Mouse (Mus musculus) R1 (cell line): ENCODE measurements at regions not wholly inside any gene's neighbourhood (a gene's known extent, or its start where the extent isn't known, plus 50 kb on each side); places are given as distances from the start of the nearest gene placed in this dataset.
A peak's percentile ranks its signal among the peaks of the same experiment; 100 is the strongest.

Experiments used
- DNase-seq: peaks from one replicate; pipeline ENCODE4 v3.0.0-alpha.2; 2018; ENCODE audit warnings: low read depth, low spot score

- DNase-seq, result no peak
These were observed 176.1 kb upstream of the Usp25 start for GRCm38 (mm10) chr16:76837450-76837849.

DNA sequence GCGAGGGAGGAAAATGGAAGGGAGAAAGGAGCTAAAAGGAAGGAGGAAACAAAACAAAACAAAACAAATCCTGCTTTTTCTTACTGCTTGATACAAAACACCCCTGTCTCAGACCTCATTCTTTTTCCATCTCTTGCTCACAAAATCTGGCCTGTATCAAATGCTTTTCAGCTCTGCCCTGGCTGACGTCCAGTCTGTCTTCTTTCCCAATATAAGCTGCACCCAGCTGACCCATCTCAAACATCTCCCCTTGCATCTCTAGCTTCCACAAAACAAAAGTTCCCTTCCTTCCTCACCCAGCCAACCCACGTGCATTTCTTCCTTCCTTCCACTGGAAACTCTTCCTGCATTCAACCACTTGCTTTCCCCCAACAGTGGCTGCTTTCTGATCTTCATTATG lies 183.1 kb upstream of the Usp25 start:
- DNase-seq, result no peak

DNA sequence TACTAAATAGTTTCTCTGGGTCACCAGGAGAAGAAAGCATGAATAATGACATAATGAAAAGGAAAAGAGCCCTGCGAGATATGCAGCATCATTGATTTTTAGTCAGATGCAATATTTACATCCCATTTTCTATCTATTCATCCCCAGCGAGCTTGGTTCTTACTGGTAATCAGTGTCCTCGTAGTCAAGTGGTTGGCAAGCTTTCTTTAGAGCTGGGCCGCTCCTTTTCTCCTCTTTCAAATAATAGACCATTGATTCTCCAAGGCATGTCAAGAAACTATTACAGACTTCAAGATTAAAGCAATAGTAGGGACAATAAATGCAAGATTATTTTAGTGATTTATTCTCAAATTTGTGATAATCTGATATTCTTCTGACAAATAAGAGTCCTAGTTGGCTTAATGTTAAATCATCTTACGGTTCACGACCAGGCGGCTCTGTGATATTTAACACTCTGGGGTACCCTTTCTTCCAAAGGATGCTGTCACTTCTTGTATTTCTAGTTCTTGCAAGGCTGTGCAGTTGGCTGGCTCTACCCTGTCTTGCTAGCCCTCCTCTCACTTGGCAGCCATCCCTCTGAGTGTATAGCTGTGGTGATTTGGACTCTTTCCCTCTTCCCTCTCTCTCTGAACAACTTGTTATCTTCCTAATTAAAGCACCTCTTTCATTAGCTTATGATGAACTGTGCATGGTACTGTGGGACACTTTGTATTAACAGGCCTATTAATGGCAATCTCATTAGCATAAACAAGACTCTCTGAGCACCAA lies 185.6 kb upstream of the Usp25 start:
- DNase-seq, result no peak

DNA sequence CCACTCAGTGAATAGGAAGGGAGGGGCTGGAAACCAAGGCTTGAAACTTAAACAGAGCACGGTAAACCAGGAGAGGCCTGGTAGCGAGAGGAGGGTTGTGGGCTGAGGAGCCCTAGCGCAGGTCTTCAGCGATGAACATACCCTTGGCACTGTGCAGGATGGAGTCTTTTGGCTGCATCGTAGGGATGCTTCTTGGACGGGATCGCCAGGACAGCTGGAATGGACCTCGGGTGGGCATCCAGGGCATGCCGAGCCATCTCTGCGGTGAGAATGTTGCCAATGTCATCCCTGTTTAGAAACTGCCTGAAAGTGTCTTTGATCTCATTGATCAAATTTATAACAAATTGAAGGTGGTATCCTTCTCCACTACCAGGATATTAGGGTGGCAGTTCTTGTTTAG lies 192.2 kb upstream of the Usp25 start:
- DNase-seq, result no peak

GRCm38 (mm10) chr16:76816056-76816885 lies 197.2 kb upstream of the Usp25 start:
- DNase-seq, result no peak

GRCm38 (mm10) chr16:76803725-76804124 lies 209.8 kb upstream of the Usp25 start:
- DNase-seq, result peak; percentile 13

- DNase-seq, result peak; percentile 68
These were observed 226.9 kb upstream of the Usp25 start for GRCm38 (mm10) chr16:76786405-76787155.

DNA sequence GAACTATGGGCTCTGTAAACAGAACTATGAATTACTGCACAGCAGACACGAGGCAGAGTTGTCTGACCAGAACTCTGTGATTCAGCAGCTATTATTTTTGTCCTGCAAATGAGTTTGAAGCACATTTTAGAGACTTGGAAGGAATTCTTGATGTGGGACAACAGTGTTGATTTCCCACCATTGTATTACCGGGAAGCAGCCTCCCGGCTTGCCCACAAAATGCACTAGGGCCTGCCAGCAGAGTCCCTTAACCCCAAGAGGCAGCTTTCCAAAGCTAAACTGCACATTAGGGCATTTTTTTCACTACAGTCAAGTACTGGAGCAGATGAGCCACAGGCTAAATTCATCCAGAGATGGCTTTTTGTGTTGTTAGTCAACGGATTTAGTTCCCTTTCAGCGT lies 230.8 kb upstream of the Usp25 start:
- DNase-seq, result no peak

DNA sequence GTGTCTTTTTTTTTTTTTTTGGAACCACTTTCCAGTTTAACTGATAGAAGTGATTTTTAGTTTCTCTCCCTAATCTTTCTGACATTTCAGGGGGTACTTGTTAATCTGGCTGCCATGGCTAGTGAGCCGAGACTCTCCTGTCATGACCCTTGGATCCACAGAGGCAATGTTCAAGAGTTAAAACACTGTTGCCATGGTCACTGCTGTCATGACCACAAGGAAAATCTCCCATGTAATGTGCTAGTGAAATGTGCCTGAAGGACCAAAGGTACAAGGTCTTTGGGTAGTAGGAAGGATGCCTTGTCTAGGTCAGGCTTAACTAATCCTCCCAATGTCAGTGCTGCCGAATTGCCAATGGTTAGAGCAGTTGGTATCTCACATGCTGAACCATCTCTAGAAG lies 237.7 kb upstream of the Usp25 start:
- DNase-seq, result peak; percentile 19

GRCm38 (mm10) chr16:76774032-76774431 lies 239.5 kb upstream of the Usp25 start:
- no peak for DNase-seq

GRCm38 (mm10) chr16:76773466-76773865 lies 240.0 kb upstream of the Usp25 start:
- DNase-seq, result no peak

DNA sequence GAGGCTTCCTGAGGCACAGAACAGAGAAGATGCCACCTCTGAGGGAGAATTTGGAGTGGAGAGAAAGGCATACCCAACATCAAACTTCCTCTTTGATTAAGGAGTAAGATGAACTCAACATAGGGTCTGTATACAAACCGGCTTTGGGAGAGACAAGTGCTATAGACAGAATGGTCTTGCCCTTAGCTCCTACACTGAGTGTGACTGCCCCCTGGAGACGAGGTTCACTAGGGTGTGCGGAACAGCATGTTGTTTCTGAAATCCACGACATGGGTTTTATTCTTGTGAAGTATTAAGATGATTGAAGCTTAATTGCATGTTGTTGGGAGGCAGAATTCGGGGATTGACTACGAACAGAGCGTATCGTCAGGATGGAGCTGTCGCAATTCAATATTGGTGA lies 244.9 kb upstream of the Usp25 start:
- DNase-seq, result peak; percentile 23

DNA sequence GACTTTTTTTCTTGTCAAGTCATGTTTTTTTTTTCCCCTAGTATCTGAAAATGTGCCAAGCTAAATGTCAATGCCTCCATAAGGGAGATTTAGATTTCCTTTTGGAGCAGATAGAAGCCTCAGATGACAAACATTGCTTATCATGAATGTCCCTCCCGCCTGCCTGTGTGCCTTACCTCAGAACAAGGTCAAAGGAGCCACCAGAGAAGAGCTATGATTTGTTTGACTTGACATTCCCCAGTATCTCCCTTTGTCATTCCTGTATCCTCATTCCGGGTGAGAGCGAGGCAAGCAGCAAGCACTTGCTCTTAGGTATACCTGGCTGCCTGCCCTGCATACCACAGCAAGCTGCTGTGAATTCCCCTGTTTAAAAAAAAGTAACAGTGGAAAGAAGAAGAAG lies 246.9 kb upstream of the Usp25 start:
- peak; percentile 29 for DNase-seq

- no peak for DNase-seq
These were observed 248.0 kb upstream of the Usp25 start for GRCm38 (mm10) chr16:76765536-76765935.

GRCm38 (mm10) chr16:76764994-76765393 lies 248.5 kb upstream of the Usp25 start:
- no peak for DNase-seq

DNA sequence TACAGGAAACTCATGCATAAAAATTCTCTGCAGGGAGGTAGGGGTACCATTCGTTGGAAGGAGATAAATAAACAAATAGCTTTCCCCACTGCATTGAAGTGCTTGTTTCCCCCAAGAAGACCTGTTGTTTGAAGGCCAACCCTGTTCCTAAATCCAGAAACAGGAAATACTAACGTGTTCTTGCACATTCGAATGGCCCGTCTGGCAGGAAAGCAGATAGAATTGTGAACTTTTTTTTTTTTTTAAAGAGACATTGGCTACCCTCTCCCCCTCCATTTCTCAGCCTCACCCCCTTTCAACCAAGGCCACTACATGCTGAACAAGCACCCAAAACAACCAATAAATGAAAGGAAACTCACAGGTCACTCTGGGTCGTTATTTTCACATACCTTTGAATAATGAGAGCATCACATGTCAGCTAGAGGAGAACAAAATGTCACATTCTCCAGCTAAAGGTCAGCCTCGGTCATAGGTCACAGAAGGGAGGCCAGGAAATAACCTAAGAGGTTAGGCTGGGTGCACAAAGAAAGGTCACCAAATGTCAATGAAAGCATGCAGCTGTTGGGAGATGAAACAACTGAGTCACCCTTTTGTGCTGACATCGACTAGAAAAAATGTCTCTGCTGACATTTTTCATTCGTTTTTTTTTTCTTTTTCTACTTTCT lies 250.8 kb upstream of the Usp25 start:
- peak; percentile 79 for DNase-seq

DNA sequence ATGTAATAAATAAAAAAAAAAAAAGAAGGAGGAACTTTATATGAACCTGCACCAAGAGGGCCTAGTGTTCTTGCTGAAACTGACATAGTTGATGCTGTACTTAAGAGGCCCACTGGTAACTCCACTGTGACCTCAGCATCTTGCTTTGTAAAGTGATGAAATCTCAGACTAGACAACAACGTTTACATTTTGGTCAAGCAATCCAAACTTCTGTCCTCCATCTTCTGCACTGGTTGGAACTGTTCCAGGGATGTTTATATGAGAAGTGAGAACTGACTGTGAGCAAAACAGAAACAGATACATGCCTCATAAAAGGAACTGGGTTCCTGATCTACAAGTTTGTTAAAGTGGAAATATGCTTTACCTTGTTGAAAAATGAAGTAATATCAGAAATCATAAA lies 251.7 kb upstream of the Usp25 start:
- DNase-seq, result no peak

GRCm38 (mm10) chr16:76761004-76761403 lies 252.5 kb upstream of the Usp25 start:
- DNase-seq, result no peak

DNA sequence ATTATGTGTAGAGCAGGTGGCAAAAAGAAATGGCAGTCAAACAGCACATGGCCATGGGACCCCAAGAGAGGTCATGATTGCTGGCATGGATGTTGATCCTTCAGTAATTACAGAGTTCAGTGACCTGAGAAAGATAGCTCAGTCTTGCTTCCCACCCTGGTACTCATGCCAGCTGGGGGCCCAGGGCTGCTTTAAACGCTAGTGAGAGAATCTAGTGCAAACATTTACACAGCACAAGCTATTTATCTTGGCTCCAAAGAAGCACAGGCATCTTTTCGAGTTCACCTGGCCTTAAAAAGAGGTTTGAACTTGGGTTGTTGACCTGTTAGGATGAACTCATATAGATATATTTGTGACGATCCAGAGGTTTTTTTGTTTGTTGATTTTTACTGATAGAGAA lies 258.6 kb upstream of the Usp25 start:
- no peak for DNase-seq

DNA sequence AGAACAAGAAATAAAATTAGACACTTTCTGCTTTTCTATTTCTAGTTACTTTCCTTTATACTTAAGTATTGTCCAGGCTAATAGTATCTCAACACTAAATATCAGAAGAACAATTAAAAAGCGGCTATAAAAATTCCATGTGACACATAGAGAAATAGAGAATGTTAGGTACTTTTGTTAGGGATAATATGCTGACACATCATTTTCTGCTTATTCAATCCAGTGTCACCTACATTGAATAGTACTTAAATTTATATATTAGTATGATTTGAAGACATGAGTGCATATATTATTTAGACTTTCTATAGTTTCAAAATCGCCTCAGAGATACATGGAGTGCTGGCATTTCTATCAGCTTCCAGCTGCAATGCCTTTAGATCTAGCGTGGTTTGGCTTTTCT lies 267.1 kb upstream of the Usp25 start:
- no peak for DNase-seq

GRCm38 (mm10) chr16:76741141-76741540 lies 272.4 kb upstream of the Usp25 start:
- no peak for DNase-seq

- DNase-seq, result no peak
These were observed 287.5 kb upstream of the Usp25 start for GRCm38 (mm10) chr16:76725991-76726390.
